Mouse (Mus musculus) spleen, embryonic (tissue): ENCODE measurements at regions not wholly inside any gene's neighbourhood (a gene's known extent, or its start where the extent isn't known, plus 50 kb on each side); places are given as distances from the start of the nearest gene placed in this dataset.

ENCODE experiments used
- CTCF ChIA-PET: fragments of 350-600 bp; sonication (Branson Sonifier 250); formaldehyde crosslinking; loops from one replicate; lab custom pipeline; 2022; lab: Charles Lee

DNA sequence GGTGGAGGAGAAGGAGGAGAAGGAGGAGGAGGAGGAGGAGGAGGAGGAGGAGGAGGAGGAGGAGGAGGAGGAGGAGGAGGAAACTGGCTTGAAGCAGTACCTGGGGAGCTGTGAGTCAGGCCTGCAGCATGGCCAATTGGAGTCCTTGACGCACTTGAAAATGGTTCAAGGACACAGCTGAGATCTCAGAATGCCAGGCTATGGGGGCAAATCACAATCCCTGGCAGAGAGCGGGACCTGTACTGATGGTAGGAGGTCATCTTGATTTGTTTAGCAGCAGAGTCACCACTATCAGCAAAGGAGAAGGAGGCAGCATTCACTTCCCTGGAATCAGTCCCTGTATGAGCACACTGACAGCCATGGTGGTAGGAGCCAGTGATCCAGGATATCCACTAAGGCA, 294.1 kb downstream of the Cog6 start:
- CTCF ChIA-PET = interaction anchor here (0.7 kb wide), 1 partner anchor 31 kb away, joined by 4 read pairs; no protein-coding TSS in a partner anchor

DNA sequence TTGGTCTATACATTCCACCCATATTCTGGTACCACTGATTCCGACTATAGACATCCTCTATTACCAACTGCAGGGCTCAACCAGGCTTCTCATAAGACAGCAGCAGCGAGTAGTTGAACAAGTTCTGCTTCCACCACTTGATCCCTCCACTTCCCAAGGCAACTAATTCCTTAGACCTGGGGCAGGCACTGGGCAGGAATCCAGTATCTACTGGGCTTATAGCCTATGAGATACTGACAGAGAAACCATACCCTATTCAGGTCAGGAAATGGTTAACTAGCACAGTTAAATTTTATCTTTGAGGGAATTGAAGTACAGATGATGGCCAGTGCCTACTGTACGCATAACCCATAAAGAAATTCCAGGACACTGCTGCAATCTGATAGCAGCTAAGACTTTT, 297.9 kb downstream of the Cog6 start:
- CTCF ChIA-PET = no interaction called here

DNA sequence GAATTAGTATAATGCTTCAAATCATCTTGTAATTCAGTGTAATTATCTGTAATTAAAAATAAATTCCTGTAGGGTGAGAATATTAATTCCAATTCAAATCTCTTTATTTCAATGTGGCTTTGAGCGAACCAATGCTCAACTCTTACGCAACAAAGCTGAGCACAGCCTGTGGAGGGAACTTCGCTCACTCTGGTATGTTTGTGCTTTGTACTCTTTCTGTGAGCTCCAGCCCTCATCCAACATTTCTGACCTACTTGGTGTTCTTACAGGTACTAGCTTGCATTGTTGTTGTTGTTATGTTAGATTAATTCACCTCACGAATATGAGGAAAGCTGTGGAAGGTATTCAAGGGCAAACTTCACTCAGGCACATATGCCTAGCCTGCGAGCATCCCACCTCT, 299.7 kb downstream of the Cog6 start:
- CTCF ChIA-PET = no interaction called here

DNA sequence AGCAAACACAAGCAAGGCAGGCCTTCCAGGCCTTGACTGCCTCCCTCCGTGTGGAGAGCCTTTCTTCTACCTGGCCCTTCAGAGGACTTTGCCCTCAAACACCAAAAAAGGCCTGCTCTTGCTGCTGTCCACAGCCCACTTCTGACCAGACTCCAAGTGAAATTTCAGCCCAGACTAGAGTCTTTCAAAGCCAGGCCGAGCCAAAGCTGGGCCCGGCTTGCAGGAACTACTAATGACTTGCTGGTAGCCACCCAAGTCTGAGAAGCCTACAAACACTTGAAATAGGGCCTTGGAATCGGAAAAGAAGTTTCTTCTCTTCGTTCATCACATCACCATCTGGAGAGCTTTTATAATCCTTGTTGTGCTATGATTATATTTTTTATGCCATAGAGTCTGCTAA, 304.9 kb downstream of the Cog6 start:
- CTCF ChIA-PET = no interaction called here

DNA sequence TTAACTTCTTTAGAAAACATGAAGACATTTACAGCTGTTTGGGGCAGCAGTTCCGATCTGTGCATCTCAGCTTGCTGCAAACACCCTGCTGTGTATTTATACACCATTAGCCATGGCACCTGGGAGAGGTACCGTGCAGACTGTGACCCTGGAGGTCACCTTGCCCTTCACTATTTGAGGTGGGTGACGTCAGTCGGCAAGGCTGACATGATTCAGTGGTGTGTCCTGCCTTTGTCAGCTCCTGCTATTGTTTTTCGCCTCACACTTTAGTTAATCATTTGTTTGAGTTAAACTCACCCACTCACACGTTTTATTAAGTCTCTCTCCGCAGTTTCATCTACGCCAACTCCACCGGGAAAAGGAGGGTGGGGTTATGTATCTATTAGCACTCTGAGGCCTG, 305.9 kb downstream of the Cog6 start:
- CTCF ChIA-PET = interaction anchor here (0.7 kb wide), 1 partner anchor 43 kb away, joined by 12 read pairs; no protein-coding TSS in a partner anchor

DNA sequence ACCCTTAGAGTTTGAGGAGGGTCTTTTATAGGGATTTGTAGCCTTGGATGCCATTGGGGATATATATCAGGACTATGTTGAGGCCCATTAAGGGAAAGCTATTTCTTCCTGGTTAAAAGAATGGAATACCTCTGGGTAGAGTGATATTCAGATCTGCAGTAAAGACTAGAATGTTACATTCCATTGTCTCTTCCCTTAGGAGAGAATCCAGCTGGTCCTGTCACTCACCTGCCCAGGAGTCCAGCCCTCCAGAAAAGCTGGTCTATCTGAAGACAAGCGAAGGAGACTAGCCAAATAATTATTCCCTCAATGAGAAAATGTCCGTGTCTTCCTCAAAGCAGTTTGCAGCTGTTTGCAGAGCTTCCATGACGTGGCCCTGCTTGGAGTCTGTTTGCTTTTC, 308.3 kb downstream of the Cog6 start:
- CTCF ChIA-PET = interaction anchor here (0.6 to 0.7 kb wide), 5 partner anchors 30 to 288 kb away, joined by 3 to 5 read pairs (median 5); no protein-coding TSS in a partner anchor

DNA sequence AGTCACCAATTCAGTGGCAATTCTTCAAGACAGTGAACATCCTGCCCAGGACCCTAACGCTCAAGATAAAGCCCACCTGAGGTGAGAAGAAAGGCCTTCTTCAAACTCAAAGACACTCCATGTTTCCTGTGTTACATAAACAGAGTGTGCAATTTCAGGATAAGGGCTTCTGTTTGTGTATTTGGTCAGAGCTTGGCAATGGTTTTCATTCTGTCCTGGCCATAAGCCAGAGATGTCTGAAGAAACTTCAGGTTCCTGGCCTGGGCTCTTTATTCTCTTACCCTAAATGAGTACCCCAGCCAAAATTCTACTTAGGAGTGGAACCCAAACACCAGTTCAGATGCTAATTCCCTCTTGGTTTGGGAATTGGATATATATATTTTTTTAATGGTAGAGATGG, 308.7 kb downstream of the Cog6 start:
- CTCF ChIA-PET = interaction anchor here (0.6 to 0.7 kb wide), 3 partner anchors 30 to 103 kb away, joined by 3 to 5 read pairs (median 5); no protein-coding TSS in a partner anchor

DNA sequence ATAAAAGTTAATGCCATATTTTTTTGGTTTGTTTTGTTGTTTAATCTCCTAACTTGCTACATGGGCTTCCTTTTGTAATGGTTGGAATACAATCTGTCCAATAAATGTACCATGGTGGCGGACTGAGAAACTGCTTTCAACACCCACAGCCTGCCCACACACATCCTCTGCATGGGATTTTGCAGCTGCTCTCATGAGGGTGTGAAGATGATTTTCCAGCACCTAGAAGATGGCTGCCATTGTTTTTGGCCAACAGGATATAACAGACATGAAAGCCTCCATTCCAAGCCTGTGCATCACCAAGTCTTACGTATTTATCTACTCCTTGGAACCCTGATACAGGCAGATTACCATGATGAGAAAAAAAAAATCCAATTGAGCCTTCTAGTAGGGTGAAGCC, 310.4 kb downstream of the Cog6 start:
- CTCF ChIA-PET = no interaction called here

DNA sequence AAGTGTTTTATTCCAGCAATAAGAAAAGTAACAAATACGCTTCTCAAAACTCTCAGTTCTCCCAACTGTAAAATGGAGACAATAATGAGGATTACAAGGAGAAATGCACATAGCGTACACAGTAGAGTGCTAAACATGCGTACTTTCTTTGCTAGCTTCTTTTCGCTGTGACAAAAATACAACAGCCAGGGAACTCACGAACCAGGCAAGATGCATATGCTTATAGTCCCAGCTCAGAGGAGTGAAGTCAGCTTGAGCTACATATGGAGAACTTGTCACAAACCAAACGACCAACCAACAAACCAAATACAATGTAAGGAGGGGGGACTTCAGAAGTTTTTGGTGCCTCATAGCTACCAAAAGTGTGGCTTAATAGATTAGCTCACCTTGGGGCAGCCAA, 313.3 kb downstream of the Cog6 start:
- CTCF ChIA-PET = no interaction called here

DNA sequence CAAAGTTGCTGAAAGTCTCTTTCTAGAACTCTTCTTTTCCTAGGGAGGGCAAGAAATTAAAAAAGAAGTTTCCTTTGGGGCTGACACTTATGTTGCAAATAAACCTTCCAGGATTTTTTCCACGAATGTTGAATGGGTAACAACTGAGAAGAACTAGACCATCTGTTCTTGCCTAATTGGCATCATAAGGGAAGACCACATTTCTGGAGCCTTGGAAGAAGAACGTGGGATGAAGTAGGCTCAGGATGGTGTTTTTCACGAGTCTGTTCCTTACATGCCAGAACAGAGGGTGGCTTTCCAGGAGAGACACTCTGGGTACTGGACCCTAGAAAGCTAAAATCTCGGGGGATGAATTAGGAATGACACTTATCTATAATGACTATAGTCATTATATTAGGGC, 314.1 kb downstream of the Cog6 start:
- CTCF ChIA-PET = no interaction called here

DNA sequence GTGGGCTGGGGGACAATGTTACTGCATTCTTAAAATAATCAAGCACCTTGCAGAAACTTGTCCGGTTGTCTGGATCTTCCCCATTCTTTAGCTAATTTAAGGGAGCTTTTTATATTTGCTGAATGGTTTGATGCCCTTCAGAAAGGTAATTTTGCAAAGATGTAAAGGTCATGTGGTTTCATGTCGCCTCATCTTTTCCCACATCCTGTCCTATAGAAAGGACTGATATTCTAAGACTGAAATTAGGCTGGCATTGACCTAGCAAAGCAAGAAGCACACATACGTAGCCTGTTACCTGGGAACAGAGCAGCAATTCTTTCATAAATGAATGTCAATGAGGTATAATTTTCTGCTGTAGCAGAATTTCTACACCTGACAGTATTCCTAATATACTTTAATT, 315.4 kb downstream of the Cog6 start:
- CTCF ChIA-PET = no interaction called here

DNA sequence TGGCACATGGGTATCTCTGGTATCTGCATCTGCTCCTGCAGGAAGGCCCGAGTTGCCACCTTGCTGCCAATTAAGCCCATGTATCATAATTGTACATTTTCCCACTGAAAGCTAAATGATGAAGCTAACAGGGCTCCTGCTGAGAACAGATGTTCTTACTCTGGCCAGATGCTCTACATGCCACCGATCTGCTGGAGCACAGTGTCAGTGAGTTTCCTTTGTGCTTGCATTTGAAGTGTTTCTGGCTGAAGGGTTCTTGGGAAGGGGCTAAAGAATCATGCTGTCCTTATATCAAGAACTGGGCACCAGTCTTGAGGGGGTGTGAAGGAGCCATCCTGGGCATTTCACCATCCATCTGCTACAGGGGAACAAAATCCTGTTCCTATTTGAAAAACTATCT, 323.2 kb downstream of the Cog6 start:
- CTCF ChIA-PET = no interaction called here

DNA sequence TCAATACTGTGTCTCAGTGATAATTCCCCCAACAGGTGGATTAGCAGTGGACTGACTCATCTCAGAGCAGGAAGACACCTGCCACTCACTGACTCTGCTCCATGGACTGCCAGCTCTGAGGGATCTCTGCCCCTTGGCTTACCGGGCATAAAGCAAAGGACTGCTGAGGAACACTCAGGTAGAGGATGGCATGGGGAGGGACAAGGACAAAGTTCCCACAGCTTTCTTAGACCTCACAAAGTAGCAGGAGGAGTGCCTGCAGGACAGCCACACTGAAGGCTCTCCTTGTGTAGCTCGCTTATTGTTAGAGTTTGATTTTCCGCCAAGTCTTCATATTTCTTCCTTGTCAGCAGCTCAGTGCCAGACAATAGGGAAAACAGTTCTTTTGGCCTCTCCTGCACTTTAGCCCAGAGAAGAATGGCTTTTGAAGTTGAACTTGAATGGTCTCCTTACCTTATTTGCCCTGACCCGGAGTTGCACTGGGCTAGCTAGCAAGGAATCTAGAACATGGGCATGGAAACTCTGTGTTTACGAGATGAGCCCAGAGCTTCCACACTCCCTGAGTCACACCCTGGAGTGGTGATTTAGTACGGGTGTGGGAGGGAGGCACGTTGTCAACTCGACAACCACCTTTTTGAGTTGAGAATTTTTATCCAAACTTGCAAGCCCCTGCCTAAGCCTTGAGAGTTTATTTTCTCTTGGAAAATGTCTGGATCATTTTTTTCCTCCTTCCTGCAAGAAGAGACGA, 331.4 kb downstream of the Cog6 start:
- CTCF ChIA-PET = no interaction called here

DNA sequence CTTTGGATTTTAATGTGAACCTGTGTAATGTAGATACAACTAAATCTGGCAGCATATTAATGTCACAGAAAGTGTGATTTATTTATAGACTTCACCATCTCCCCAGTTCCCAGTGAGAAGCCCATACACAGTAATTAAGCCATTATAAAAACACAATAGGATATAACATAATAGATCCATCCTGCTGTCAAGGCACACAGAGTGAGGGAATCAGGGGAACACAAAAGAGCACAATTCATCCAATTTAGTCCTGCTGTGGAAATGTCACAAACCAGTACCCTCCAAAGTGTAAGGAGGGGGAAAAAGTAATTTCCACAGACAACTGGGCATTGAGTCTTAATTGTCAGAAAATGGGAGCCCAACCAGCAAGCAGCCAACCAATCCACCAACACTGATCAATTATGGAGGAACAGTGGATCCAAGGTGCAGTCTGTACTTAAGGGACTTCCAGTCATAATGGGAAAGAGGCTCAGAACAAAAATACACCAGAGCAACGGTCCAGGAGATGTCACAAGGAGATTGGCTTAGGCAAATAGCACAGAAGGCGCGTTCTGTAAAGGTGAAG, 336.1 kb downstream of the Cog6 start:
- CTCF ChIA-PET = interaction anchor here (0.6 to 0.7 kb wide), 2 partner anchors 43 to 271 kb away, joined by 3 read pairs; no protein-coding TSS in a partner anchor

DNA sequence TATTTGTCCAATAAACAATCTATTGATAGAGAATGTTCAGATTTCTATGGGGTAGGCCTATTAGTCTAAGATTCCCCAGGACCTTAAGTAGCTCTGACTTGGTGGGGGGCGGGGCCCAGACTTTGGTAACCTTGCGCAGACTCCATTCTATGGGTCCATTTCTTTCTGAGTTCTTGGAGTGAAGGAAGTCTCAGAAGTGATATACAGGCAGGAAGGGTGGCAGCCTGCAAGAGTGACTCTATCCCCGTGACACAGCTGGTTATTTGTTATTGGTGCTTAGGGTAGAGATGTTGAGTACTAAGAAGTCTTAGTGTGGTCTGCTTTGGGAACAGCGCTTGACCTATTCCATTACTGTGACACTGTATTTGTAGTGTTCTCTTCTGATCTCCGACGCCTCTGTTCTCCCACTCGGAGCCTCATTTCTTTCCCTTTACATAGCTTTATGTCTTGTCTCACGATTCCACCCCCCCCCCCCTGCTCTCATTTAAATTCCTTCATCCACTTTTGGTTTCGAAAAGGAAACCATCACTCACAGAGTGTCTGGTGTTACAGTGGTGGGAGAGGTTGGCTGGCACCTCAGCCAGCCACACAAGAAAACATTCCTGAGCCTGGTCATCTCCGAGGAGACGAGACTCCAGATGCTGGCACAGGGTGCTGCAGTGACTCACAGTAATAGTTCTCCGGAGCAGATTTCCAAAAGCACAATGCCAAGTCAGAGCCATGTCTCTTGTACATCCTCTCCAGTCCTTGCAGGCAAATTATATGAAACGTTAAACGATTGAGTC, 340.0 kb downstream of the Cog6 start:
- CTCF ChIA-PET = no interaction called here

DNA sequence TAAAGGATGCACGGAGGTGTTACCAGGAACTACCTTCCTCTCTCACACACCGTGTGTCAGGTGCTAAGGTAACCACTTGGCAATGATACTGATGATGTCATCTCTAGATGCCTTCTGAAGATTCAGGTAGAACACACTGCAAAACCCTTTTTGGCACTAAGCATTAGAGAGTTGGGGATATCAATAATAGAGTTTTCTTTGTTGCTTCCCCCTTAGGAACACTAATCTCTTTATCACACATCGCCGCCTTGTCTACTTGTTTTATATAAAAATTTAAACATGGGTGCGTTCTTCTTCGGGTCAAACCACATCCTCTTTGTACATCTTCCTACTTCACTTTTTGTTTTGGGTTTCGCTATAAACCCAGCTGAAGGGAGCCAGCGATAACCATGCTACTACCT, 346.4 kb downstream of the Cog6 start:
- CTCF ChIA-PET = interaction anchor here (0.6 kb wide), 1 partner anchor 212 kb away, joined by 4 read pairs; no protein-coding TSS in a partner anchor

DNA sequence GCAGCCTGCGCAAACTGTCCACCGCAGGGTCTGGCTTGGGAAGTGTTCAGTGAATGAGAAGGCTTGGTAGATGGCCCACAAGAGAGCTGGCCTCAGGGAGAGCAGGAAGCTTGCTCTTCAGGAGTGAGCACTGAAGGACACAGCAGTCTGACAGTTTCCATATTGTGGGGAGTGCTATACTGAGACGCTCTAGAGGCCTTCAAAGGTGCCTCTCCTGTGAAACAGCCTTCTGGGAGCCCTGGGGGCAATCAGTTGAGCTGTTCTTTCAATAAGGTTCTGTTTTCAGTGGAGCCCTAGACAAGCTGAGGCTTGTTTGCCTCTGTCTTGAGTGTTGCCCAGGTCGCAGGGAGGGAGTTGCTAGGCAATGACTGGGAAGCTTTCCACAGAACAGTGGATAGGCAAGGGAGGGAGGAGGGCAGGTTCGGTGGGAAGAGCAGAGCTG, 353.9 kb downstream of the Cog6 start:
- CTCF ChIA-PET = no interaction called here

DNA sequence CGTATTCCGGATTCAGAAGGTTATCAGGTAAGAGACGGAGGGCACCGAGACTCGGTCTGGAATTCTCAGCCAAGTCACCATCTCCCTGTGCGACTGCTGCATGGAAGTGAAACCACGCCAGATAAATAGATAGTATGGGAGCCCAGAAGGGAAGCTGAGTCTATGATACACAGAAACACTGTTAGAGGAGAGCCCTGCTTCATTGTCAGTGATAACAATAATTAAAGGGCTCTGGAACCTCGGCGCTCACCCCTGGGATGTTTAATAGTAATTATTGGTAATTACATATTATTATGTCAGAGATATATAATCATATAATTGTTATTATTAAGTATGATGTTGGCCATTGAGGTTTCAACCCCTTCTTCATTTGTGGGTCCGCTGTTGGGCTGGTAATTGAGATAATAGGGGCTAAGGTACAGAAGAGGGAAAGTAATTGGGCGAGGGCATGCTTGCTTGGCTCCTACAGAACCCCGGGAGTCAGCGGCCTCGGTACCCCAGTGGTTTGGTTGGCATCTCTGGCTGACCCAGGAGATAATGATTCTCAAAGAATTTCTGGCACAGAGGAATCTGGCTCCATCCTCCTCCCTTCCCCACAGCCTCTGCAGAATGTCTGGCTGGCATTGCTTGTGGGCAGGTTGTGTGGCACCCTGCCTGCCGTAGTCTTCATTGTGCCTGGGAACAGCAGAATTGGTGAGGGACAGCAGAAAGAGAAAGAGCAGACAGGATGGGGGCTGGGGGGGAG, 354.7 kb downstream of the Cog6 start:
- CTCF ChIA-PET = no interaction called here

DNA sequence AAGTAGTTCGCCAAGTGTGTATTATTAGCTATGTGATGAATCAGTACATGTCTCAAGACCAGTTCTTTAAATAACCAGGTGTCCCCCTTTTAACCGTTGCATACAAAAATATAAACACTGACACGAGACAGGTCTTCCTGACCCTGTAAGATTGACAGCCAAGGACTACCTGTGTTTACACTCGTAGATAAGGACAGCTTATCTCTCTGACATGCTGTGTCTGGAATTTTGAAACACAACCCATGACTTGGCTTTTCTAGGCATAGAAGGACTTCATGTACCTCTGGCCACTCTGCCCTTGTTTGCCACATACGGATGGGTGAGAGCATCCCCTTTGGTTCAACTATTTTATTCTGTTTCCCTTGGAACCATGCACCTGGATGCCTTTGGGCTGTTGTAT, 364.0 kb downstream of the Cog6 start:
- CTCF ChIA-PET = interaction anchor here (0.7 kb wide), 1 partner anchor 311 kb away, joined by 3 read pairs; no protein-coding TSS in a partner anchor

DNA sequence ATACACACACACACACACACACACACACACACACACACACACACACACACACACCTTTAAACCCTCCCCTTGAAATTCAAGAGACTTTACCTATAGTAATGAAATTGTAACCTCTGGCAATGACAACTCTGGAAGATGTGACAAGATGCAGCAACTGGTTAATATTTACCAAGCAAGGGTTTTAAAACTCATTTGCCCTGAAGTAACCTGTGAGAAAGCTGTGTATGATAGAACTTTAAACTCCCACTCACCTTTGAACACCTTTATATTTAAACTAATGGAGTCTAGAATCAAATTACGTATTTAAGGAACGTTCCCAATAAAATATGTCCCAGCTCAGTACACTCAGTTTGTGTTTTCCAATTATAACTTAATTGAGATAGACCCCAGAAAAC, 364.6 kb downstream of the Cog6 start:
- CTCF ChIA-PET = interaction anchor here (0.7 kb wide), 1 partner anchor 312 kb away, joined by 3 read pairs; no protein-coding TSS in a partner anchor

DNA sequence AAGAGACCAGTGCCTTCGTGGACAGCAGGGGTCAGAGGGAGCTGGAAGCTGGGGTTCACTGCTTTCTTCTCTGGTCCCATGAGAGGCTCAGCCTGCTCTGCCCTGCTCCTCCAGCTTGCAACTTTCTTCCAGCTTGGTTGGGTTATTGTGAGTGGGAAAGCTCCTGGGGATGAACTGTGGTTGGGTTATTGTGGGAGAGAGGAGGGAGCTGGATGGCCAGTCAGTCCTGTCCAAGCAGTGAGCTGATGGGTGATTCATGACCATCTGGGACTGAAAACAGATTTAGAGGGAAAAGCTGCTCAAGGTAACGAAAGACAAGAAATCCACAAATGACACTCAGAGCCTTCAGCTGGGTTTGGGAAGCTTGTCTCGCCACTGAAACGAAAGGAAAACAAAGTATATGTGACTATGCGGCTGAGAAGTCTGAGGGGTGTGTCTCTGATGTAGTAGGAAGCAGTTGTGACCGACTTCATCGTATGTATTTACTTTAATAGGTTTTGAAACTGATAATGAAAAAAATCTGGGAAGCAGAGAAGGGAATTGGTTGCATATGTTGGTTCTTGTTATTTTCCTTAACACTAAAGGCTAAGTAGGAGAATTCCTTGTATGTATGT, 365.1 kb downstream of the Cog6 start:
- CTCF ChIA-PET = interaction anchor here (0.7 to 0.8 kb wide), 2 partner anchors 15 to 313 kb away, joined by 3 read pairs; no protein-coding TSS in a partner anchor
